Mouse (Mus musculus) myocyte (in vitro differentiated cells): Measurements from ENCODE around the gene Ipo9. TPM values are rescaled to one million over a fixed set of nuclear protein-coding genes. Genes with fewer than 3 reads are reported as not detected.

Source experiments
- H3K27me3 ChIP-seq: one replicate; pipeline ENCODE4 v1.6.1; 2011; ENCODE audit not compliant: control insufficient read depth, insufficient read depth, insufficient read length
- H3K36me3 ChIP-seq: one replicate; pipeline ENCODE4 v1.6.1; 2011; ENCODE audit not compliant: control insufficient read depth, insufficient read depth
- H3K4me2 ChIP-seq: one replicate; pipeline ENCODE4 v1.6.1; 2011; ENCODE audit warnings: low read depth, control low read depth
- H3K4me3 ChIP-seq: one replicate; pipeline ENCODE4 v1.5.1; 2011; ENCODE audit warnings: mild to moderate bottlenecking, control low read depth, moderate library complexity
- H3K79me2 ChIP-seq: one replicate; pipeline ENCODE4 v1.6.1; 2011; ENCODE audit not compliant: control insufficient read depth, insufficient read depth
- H3ac ChIP-seq: one replicate; pipeline ENCODE4 v1.6.1; 2011; ENCODE audit not compliant: control insufficient read depth, insufficient read length
- CEBPB ChIP-seq: IDR thresholded peaks from 2 replicates; pipeline ENCODE4 v1.6.1; 2011; ENCODE audit warnings: mild to moderate bottlenecking, moderate library complexity; ENCODE audit not compliant: poor library complexity, insufficient read depth, severe bottlenecking
- E2F4 ChIP-seq: IDR thresholded peaks from one replicate; pipeline ENCODE4 v1.6.1; 2011; ENCODE audit warnings: mild to moderate bottlenecking, control low read depth, moderate library complexity; ENCODE audit not compliant: insufficient read depth
- MAX ChIP-seq: IDR thresholded peaks from one replicate; pipeline ENCODE4 v1.6.1; 2011; ENCODE audit warnings: low read depth, mild to moderate bottlenecking, control low read depth
- MYOD1 ChIP-seq, 3 experiments: IDR thresholded peaks; one replicate each; pipeline ENCODE4 v1.6.1; 2011; ENCODE audit warnings: control low read depth in 2 of 3, low read depth in 2 of 3, mild to moderate bottlenecking in 2 of 3, moderate library complexity in 1 of 3; ENCODE audit not compliant: insufficient read length in 2 of 3, control insufficient read depth in 1 of 3
- MYOG ChIP-seq, 3 experiments: IDR thresholded peaks; one replicate each; pipeline ENCODE4 v1.6.1; 2011; ENCODE audit warnings: control low read depth in 2 of 3, low read depth in 2 of 3, mild to moderate bottlenecking in 2 of 3; ENCODE audit not compliant: insufficient read length in 2 of 3, control insufficient read depth in 1 of 3, insufficient read depth in 1 of 3
- POLR2A ChIP-seq: IDR thresholded peaks from one replicate; pipeline ENCODE4 v1.6.1; 2011; ENCODE audit warnings: low read depth, mild to moderate bottlenecking, control low read depth, moderate library complexity; ENCODE audit not compliant: insufficient read length
- POLR2AphosphoS2 ChIP-seq: IDR thresholded peaks from one replicate; pipeline ENCODE4 v1.6.1; 2011; ENCODE audit warnings: low read depth, control low read depth; ENCODE audit not compliant: insufficient read length
- REST ChIP-seq: IDR thresholded peaks from one replicate; pipeline ENCODE4 v1.6.1; 2011; ENCODE audit warnings: mild to moderate bottlenecking, control low read depth, moderate library complexity; ENCODE audit not compliant: insufficient read depth, insufficient read length
- SRF ChIP-seq: IDR thresholded peaks from one replicate; pipeline ENCODE4 v1.6.1; 2011; ENCODE audit warnings: low read depth; ENCODE audit not compliant: control insufficient read depth, insufficient read length
- TCF12 ChIP-seq: IDR thresholded peaks from one replicate; pipeline ENCODE4 v1.6.1; 2011; ENCODE audit warnings: mild to moderate bottlenecking, control low read depth; ENCODE audit not compliant: poor library complexity, insufficient read depth, severe bottlenecking
- TCF3 ChIP-seq: IDR thresholded peaks from one replicate; pipeline ENCODE4 v1.6.1; 2011; ENCODE audit warnings: low read depth, control low read depth; ENCODE audit not compliant: insufficient read length
- USF1 ChIP-seq: IDR thresholded peaks from one replicate; pipeline ENCODE4 v1.6.1; 2011; ENCODE audit warnings: low read depth, mild to moderate bottlenecking, control low read depth, moderate library complexity
- polyA plus RNA-seq: library from polyadenylated mRNA; unstranded; fragments of >200 nt; fragmentation: generic; extraction: Trizol; gene quantifications from one replicate; pipeline ENCODE4 v1.2.1, GENCODE M21; 2012; ENCODE audit warnings: missing spikeins

Gene Ipo9
- polyA plus RNA-seq, 1 experiment = 55.5 TPM

GRCm38 (mm10) chr1:135449876-135450275 is 19.6 kb upstream of the Ipo9 start:
- no peak overlapping the region for H3ac ChIP-seq
- no peak overlapping the region for H3K4me2 ChIP-seq
- H3K36me3 ChIP-seq = peaks cover 12% of the 10 kb centered on the region
- no peaks in the 10 kb centered on the region for H3K79me2 ChIP-seq
- H3K27me3 ChIP-seq = no peaks in the 10 kb centered on the region
- H3K4me3 ChIP-seq = no peak overlapping the region
- no peak for TF ChIP-seq POLR2AphosphoS2
- no peak for TF ChIP-seq E2F4
- TF ChIP-seq USF1 = no peak
- TF ChIP-seq MAX = no peak
- no peak for TF ChIP-seq MYOD1 (IDR thresholded peaks at IDR 0.05; ENCODE audit: control insufficient read depth in 1 of 3, insufficient read length in 2 of 3, low read depth in 2 of 3)
- TF ChIP-seq REST = no peak
- TF ChIP-seq POLR2A = no peak
- TF ChIP-seq SRF = no peak
- no peak for TF ChIP-seq TCF3
- no peak for TF ChIP-seq TCF12
- no peak for TF ChIP-seq CEBPB
- TF ChIP-seq MYOG (IDR thresholded peaks at IDR 0.05; ENCODE audit: control insufficient read depth in 1 of 3, insufficient read depth in 1 of 3, insufficient read length in 2 of 3, low read depth in 2 of 3) = no peak

- H3K36me3 ChIP-seq = peaks cover 16% of the 10 kb centered on the region
- TF ChIP-seq E2F4 (no peak), MAX (no peak), POLR2AphosphoS2 (no peak), TCF3 (no peak), CEBPB (no peak), POLR2A (no peak), TCF12 (no peak), SRF (no peak), USF1 (no peak)
These were observed 18.6 kb upstream of the Ipo9 start for GRCm38 (mm10) chr1:135448940-135449339.

GRCm38 (mm10) chr1:135443506-135443905 is 13.2 kb upstream of the Ipo9 start:
- H3K4me3 ChIP-seq = no peak overlapping the region
- H3ac ChIP-seq = no peak overlapping the region
- H3K27me3 ChIP-seq = no peaks in the 10 kb centered on the region
- no peaks in the 10 kb centered on the region for H3K79me2 ChIP-seq
- H3K36me3 ChIP-seq = peaks cover 36% of the 10 kb centered on the region
- TF ChIP-seq POLR2A (no peak), MAX (no peak), TCF3 (no peak), POLR2AphosphoS2 (no peak), REST (no peak), MYOD1 (IDR thresholded peaks at IDR 0.05; ENCODE audit: control insufficient read depth in 1 of 3, insufficient read length in 2 of 3, low read depth in 2 of 3) (no peak), MYOG (IDR thresholded peaks at IDR 0.05; ENCODE audit: control insufficient read depth in 1 of 3, insufficient read depth in 1 of 3, insufficient read length in 2 of 3, low read depth in 2 of 3) (no peak), TCF12 (no peak), E2F4 (no peak), CEBPB (no peak), USF1 (no peak), SRF (no peak)
- no peak overlapping the region for H3K4me2 ChIP-seq

More at GRCm38 (mm10) chr1:135448940-135449339, 18.6 kb upstream of the Ipo9 start:
- Histone ChIP-seq H3K27me3 (no peaks in the 10 kb centered on the region), H3K4me3 (no peak overlapping the region), H3K4me2 (no peak overlapping the region), H3K79me2 (no peaks in the 10 kb centered on the region), H3ac (no peak overlapping the region)

GRCm38 (mm10) chr1:135441861-135442260 is 11.6 kb upstream of the Ipo9 start:
- TF ChIP-seq SRF (no peak), REST (no peak), TCF12 (no peak), CEBPB (no peak), TCF3 (no peak), POLR2A (no peak), MAX (no peak), POLR2AphosphoS2 (no peak), MYOD1 (IDR thresholded peaks at IDR 0.05; ENCODE audit: control insufficient read depth in 1 of 3, insufficient read length in 2 of 3, low read depth in 2 of 3) (no peak), E2F4 (no peak), USF1 (no peak), MYOG (IDR thresholded peaks at IDR 0.05; ENCODE audit: control insufficient read depth in 1 of 3, insufficient read depth in 1 of 3, insufficient read length in 2 of 3, low read depth in 2 of 3) (no peak)
- Histone ChIP-seq H3K4me3 (no peak overlapping the region), H3K27me3 (no peaks in the 10 kb centered on the region), H3K36me3 (peaks cover 33% of the 10 kb centered on the region), H3ac (no peak overlapping the region), H3K79me2 (no peaks in the 10 kb centered on the region), H3K4me2 (no peak overlapping the region)

GRCm38 (mm10) chr1:135440986-135441385 is 10.7 kb upstream of the Ipo9 start:
- H3K36me3 ChIP-seq = peaks cover 33% of the 10 kb centered on the region
- no peak overlapping the region for H3ac ChIP-seq
- H3K79me2 ChIP-seq = no peaks in the 10 kb centered on the region
- H3K4me3 ChIP-seq = no peak overlapping the region
- no peaks in the 10 kb centered on the region for H3K27me3 ChIP-seq
- TF ChIP-seq USF1 = no peak
- TF ChIP-seq POLR2AphosphoS2 = no peak
- no peak for TF ChIP-seq TCF12
- no peak for TF ChIP-seq SRF
- no peak for TF ChIP-seq MYOD1 (IDR thresholded peaks at IDR 0.05; ENCODE audit: control insufficient read depth in 1 of 3, insufficient read length in 2 of 3, low read depth in 2 of 3)
- TF ChIP-seq CEBPB = no peak
- TF ChIP-seq MAX = no peak
- TF ChIP-seq MYOG (IDR thresholded peaks at IDR 0.05; ENCODE audit: control insufficient read depth in 1 of 3, insufficient read depth in 1 of 3, insufficient read length in 2 of 3, low read depth in 2 of 3) = no peak
- no peak overlapping the region for H3K4me2 ChIP-seq
